Mouse (Mus musculus) ES-Bruce4 (cell line): ENCODE data around the gene Rmdn3.

ENCODE experiments used
- CTCF ChIP-seq: IDR thresholded peaks from one replicate; pipeline ENCODE4 v1.8.1; 2011; ENCODE audit warnings: low read depth, low read length
- EP300 ChIP-seq: IDR thresholded peaks from 2 replicates; pipeline ENCODE4 v1.6.1; 2011; ENCODE audit warnings: low read depth, low read length; ENCODE audit not compliant: insufficient read depth
- POLR2A ChIP-seq: IDR thresholded peaks from one replicate; pipeline ENCODE4 v1.8.1; 2011; ENCODE audit warnings: low read length; ENCODE audit not compliant: insufficient read depth

DNA sequence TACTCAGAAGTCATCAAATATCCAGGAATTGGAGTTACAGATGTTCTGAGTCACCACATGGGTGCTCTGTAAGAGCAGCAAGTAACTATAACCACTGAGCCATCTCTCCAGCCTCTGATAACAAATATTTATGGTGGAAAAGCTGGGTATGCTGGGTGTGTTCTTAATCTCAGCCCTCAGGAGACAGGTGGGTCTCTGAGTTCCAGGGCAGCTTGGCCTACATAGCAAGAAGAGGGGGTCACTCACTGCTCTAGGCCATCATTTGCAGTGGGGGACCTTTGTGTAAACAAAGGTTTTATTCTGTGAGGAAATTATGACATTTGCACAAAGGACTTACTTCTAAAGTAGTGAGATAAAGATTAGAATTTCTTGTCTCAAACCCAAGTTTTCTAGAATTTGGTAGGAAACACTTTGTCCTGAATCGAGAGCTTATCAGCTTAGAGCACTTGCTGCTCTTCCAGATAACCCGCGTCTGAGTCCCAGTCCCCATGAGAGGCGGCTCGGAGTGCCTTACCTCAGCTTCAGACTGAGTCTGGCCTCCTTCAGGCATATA is 20.4 kb downstream of the Rmdn3 start:
- TF ChIP-seq EP300 (no peak), CTCF (no peak), POLR2A (no peak)
